Mouse (Mus musculus) skeletal muscle tissue, adult 2 months (tissue): ENCODE measurements around the gene Cox15.

Experiments used
- DNase-seq: peaks from one replicate; pipeline ENCODE4 v3.0.0-alpha.2; 2012; ENCODE audit warnings: low read depth, low spot score

The Cox15 gene

DNA sequence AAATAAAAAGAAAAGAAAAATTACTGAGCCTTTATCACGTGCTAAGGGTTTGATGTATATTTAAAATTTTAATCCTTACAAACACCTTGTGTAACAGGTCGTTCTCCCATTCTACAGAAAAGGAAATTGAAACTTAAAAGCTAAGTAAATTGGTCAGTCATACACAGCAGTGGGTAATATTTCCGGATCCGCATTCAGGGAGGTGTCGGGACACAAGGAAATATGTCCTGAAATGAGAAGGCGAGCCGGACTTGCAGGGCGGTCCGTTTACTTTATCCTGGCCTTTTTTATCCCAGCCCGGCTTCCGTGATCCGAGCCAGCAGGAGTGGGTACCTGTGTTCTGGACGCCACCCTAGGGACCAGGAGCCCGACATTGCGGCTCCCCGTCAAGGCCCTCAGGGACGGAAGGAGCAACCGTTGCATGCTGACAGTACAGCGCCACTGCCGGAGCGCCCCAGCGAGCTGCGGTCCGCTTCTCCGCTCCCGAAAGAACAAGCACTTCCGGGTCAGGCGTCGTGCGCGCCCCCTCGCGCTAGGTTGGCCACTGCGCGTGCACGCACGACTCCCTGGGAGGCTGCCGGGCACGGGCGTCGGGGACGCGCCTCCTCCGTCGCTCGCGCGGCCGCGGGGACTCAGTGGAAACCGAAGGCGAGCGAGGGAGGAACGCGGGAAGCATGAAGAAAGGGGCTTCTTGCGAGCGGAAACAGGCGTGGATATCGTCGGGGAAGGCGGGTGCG, at the start of gene Cox15, which contains the start of gene Cutc:
Cox15 (minus strand) TSS at position 512 of the 737 bp plus-strand sequence.
Cutc (plus strand) TSS at position 508 of the 737 bp plus-strand sequence.
- peak; percentile 96 for DNase-seq

DNA sequence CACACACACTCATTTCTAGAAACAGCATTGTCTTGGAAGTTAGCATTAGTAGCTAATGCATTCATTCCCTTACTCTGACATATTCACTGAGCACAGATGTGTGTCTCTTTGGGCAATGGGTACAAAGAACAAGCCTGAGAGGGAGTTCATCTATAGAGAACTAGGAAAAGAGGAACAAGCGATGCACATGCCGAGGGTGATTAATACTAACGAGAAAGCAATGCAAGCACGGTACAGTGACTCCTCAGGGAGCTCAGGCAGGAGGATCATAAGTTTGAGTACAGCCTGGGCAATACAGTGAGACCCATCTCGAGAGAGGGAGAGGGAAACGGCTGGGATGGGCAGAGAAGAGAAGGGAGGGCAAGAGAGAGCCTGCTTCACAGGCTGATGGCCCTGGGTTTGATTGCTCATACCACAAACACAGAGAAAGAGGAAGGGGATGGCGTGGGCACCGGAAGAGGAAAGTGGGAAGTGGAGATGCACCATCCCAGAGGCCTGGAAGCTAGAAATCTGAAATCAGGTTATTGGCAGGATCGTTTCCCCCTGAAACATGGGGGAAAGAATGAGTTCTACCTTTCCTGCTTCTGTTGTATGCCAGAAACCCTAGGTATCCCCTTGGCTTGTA, 48.7 kb upstream of the Cox15 start:
- DNase-seq = no peak

DNA sequence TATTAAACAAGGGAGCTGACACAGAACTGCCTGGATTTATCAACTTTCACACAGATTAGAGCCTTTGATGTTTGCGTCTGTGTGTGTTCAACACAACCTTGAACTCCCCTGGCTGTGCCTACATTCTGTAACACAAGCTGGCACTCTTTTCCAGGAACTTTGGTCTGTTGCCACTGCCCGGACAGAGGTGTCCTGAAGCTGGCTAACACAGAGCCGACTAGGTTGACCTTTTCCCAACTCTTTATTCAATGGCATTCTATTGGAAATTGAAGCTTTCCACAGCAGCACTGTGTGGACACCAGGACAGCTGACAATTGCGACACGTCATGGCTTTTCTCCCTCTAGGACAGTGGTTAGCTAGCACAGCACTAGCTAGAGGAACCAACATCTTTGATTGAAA, 44.4 kb upstream of the Cox15 start:
- peak; percentile 3 for DNase-seq

DNA sequence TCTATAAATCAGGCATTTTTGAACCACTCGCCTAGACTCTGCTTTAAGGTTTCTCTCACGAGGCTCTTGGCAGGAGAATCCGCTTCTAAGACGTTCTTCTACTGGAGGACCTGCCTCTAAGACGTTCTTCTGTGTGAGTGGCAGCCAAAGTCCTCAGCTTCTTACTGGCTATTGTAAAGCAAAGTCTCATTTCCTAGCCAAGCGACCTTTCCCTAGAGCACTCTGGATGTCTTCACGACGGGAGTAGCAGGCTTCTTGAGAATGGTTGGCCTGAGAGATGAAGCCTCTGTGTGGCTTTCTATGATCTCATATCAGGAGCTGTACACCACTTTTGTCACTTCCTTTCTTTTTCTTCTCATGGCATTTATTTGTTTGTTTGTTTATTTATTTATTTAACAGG, 42.7 kb upstream of the Cox15 start:
- DNase-seq = no peak

DNA sequence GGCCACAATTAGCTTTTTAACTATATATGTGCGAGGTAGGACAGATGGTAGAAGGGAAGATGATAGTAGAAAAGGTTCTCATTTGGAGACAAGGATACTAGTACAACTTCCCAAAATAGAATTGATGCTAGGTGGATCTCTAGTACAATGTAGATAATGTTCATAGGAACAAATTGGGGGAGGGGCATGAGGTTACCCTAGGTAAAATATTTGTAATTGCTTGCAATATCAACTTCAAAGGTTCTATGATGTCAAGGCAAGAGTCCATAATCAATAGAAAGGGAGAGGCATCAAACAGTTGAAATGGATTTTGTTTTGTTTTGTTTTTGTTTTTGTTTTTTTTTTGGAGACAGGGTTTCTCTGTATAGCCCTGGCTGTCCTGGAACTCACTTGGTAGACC, 41.2 kb upstream of the Cox15 start:
- no peak for DNase-seq

DNA sequence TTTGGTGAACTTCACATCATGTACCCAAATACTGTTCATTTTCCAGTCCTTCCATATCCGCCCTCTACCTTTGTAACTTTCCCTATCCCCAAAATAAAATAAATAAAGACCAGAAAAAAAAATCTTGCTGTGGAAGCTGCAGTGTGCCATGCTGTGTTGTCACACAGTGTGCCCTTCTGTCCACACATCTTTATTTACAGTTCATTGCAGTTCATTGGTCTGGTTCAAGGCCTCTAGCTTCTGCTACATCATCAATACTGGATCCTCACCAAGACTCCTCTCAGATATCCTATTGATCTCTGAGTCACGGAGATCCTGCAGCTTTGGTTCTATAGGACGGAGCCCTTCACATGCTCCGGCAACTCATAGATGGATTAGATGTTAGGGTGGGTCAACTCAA, 39.7 kb upstream of the Cox15 start:
- no peak for DNase-seq

DNA sequence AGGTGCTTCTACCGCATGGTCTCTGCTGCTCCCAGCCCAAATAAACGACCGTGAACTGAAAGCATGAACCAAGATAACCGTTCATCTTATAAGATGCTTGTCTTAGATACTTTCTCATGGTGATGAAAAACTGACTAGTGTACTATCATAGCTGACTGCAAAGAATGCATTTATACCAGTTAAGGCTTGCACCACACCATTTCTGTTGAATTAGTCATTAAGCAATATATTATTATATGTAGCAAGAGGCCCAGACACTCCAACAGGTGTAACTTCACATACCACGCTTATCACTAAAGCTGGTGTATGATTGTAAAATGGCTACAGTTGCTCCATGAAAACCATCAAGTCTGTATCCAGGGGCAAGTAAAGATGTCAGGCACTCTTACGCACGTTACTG, 37.0 kb upstream of the Cox15 start:
- no peak for DNase-seq

DNA sequence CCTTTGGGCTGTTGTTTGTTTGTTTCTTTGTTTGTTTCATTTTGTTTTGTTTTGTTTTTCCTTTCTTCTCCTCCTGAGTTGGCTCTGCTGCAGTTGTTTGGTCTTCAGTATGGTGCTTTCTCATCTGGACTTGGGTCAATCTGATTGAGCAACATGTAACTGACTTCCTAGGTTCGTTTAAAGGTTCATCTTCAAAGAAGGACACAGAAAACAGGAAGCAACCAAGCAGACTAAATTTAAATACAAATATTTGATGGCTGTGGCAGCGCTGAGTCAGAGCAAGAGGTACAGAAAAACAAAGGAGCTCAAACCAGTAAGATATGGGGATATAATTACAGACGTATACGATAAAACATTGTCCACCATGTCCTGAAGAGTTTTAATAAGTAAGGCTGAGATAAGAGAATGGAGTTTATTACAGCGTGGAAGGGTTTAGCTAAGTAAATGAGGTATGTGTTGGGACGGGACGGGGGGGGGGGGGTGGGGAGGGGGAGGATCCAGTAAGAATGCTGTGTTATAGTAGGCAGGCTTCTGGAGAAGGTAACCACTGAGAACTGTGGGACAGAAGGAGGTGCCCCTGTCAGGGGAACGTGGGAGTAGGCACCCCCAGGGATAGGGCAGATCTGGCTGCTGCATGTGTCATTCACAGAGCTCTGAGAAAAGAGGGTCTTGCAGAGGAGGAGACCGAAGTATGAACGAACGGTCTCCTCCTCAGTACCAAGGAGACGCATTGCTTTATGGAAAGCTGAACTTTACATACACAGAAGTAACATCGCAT, 33.6 kb upstream of the Cox15 start:
- DNase-seq = no peak

DNA sequence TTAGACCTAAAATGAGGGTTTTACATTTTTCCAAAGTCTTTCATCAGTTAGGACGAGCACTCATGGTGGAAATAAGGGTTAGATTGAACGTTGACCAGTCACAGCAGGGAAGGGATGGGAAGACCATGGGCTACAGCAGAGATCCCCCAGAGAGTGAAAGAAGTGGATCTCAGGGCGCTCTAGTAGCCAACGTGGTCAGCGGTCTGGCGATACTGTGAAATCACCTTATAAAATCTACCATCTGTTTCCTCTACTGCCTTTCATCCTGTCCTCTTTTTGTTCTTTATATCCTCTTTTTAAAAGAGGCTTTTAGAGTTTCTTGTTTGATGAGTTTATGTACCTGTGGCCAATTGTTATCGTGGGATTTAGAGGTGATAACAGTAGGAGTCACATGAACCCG, 32.0 kb upstream of the Cox15 start:
- DNase-seq = no peak

DNA sequence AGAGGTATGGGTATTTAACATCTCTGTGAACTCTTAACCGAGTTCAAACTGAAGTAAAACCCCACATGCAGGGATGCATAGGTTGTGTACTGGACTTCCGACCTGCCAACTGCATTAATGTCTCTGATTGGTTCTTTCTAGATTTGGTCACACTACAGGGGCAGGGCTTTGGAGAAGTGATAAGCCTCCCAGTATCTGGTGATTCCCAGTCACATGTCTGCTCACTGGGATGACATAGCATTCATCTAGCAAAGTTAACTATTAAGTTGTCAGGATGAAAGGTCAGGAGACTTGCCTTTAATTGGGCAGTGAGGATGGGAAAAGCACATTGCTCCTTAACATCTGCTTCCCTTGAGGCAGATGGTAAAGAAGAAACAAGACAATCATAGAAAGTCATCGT, 29.2 kb upstream of the Cox15 start, which contains the start of gene Abcc2:
Abcc2 (plus strand) TSS at position 213 of the 400 bp plus-strand sequence.
- no peak for DNase-seq

DNA sequence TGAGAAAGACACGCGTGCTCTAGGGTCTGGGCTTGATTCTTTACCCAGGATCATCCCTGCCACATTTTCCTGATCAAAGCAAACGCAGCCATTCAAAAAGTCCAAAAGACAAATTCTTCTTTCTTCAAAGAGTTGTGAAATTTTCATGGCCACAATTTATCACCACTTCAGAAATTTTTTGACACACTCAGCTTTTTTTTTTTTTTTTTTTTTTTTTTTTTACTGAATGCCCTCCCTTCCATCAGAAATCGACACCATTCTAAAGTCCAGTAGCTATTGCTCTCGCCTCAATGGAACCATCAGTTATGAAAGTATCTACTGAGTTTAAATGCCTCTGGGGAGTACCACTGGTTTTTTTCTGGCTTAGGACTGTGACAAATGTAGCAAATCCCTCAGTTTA, 27.6 kb upstream of the Cox15 start:
- no peak for DNase-seq

DNA sequence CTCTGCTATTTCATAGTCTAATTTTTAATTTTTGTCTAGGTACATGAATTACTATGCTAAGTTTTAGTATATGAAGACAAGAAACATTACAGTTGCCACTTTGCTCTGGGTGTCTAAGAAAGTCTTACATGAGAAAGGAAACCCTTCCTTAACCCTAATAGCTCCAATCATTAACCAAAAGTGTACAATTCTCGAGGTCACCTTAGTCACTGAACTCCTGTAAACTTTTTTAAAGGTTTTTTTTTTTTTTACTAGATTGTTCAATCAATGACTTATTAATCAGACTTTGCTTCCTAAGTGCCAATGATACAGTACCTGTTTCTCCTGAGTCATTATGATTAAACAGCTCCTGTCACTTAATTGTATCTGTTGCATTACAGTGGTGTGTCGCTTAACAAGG, 24.5 kb upstream of the Cox15 start:
- no peak for DNase-seq

DNA sequence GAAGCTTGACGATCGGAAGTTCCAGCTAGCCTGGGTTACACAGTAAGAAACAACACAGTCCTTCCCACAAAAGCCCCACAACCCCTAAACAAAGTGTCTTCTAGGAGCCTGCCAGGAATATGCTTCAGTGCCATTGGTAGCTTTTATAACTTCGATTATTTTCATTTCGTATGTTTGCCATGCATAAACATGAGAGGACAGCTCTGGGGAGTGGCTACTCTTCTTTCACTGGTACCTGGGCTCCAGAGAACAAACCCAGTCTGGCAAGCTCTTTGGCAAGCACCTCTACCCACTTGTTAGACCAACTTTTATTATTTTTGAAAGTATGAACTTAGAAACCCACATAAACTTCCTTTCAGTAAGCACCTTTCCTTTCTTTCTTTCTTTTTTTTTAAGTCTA, 23.8 kb upstream of the Cox15 start:
- no peak for DNase-seq

DNA sequence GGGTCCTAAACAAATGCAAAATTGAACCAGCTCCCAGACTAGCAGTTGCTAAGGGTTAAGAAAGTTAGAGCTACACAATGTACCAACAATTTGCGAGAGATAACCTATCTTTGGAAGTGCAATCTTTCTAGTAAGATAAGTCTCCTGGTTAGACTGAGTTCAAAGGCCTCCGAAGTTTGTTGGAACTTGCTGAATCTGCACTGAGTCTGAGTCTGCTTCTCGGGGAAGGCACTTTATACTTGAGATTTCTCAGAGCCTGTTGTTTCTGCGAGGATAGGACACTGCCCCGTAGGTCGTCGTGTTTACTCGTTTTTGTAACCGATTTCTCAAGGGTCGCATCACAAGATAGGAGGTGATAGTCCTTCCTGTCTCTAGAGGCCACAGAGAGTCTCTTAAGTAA, 22.6 kb upstream of the Cox15 start:
- DNase-seq = no peak

DNA sequence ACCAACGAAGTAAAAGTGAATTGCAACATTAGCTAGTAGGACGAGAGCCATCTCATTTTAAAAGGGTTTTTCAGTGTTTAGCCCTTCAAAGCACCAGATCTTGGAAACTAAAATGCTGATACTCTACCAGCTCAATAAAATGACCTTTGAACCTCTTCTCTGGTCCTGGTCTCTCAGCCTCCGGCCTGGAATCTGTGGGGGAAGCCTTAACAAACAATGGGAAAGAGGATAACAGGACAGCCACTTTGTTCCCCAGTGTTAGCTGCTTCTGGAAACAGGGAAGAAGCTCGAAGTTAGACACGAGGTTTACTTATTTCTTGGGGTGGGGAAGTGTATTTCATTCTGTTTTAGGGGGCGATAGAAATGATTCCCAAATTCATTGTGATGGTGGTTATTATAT, 19.5 kb upstream of the Cox15 start:
- no peak for DNase-seq

DNA sequence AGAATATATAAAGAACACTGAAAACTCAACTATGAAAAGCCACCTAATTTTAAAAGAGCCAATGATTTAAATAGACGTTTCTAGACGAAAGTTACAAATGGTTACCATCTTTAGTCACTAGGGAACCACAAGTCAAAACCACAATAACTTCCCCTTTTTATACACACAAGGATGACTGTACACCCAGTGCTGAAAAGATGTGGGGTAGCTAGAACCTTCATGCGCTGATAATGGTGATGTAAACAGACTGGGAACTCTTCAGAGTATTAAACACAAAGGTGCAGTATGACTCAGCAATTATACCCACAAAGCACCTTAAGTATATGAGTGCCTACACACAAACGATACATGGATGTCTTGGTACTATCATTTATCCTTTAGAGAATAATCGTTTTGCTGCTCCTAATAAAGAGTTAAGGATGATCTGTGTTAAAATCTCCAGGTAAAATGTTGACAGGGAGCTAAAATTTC, 18.7 kb upstream of the Cox15 start:
- no peak for DNase-seq

DNA sequence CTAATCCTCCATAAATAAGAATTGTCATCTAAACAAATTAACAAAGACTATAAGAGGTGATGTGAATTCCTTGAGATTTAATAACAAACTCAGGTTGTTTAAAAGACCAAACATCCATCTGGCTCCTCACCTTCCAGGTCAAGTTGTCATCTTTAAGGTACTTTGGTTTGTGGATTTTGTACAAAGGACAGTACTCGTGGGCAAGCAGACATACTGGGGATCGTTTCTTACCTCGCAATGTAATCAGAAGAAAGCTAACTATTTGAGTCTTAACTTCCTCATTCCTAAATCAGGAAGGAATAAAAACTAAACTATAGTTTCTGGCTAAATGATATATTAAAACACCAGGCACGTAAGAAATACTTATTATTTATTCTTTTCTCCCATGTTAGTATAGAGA, 17.8 kb upstream of the Cox15 start:
- DNase-seq = no peak

DNA sequence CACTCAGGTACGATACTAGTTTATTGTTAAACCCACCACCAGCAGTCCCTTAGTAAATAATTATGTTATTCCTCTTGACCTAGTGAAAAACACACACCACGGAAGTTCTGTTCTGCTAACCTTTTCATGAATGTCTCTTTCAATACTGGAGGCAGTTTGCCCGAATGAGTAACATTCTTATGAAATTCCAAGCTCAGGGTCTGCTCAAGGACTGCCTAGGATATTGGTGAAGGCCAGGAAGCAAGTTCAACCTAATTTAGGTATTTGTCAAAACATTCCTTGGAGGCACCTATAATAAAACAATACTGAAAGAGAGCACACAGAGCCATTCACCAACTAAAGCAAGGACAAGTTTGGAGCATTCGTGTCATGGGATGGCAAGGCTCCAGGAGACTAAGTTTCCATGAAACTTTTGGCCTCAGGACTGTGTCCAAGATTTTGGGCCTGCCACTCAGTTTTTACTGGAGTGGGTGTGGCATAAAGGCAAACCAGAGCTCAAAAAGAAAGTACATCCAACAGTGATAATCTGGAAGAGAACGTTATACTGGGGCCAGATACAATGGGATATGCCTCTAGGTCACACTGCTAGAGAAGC, 16.7 kb upstream of the Cox15 start:
- DNase-seq = no peak

DNA sequence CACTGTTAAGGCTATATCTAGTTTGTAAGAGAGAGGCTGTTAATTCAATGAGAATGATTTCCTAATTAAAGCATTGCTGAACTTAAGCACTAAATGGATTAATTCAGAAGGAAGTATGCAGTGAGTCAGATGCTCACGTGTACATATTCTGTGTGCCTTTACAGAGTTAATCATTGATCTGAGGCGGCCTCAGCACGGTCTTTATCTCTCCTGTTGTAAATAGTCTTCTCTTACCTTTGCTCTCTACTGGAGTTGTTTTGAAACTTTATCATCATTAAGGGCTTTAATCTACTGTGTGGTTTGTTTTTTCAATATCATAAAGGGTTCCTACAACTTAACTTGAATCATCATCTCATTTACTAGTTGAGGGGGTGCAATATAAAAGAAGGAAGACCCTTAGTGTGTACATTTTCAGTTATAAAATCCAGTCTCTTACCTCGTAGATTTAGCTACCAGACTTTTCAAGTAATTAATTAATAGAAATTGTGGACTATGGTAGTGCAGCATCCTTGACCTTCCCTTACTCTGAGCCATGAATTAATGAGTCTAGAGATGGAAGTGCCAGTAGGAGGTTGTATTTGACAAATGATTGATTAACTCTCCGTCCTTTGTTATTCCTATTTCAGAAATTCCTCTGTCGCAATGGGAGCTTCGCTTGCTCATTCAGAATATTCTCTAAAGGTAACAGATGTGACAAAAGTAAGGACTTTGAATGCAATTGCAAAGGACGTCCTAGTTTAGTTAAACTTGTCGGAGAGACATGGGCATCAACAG, 14.9 kb upstream of the Cox15 start:
- no peak for DNase-seq

DNA sequence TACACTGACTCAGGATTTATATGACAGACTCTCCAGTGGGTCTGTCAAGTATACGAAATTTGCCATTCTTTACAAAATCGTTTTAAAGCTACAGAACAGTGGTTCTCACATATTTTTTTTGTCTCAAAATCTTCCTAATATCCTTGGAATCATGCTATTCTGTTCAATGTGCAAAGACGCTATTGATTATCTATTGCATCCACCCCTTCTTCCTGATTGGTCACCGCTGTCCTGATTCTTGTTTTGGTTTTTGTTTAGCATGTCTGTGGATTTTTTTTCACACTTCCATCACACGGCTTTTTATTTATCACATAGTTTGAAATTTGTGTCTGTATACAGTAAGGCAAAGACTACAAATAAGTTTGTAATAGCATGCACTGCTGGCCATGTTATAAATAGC, 13.7 kb upstream of the Cox15 start:
- DNase-seq = no peak

DNA sequence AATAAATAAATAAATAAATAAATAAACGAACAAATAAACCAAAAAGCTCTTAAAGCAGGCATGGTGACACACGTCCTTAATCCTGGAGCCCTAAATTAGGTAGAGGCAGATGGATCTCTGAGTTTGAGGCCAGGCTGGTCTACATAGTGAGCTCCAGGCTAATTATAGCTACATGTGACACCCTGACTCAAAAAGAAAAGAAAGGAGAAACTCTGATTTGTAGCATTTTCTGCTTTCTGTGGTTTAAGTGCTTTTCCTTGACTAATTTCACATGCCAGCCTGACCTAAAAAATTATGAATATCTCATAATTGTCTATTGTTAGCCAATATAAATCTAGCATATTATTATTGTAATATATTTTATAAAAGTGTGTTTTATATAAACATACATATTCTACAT, 9.6 kb upstream of the Cox15 start:
- no peak for DNase-seq
